Mouse (Mus musculus) thymus, adult 2 months (tissue): ENCODE measurements around the gene Ntan1.

Experiments used
- CTCF ChIP-seq: fragments of 200-500 bp; IDR thresholded peaks from 2 replicates; pipeline ENCODE4 v1.5.1; 2012; ENCODE audit warnings: mild to moderate bottlenecking, control low read depth, low read length, moderate library complexity, borderline replicate concordance; ENCODE audit not compliant: control insufficient read depth, poor library complexity, insufficient read depth; ENCODE audit errors: extremely low read depth
- POLR2A ChIP-seq: fragments of 200-500 bp; IDR thresholded peaks from 2 replicates; pipeline ENCODE4 v1.6.1; 2012; ENCODE audit warnings: mild to moderate bottlenecking, low read length, control low read depth, moderate library complexity; ENCODE audit not compliant: control insufficient read depth, poor library complexity, insufficient read depth; ENCODE audit errors: extremely low read depth

- TF ChIP-seq CTCF (0 out of 2 replicates have a peak, but pooled peaks have one; percentile 16), POLR2A (peak; percentile 86)
Measured at GRCm38 (mm10) chr16:13780353-13781036, 38.1 kb upstream of the Ntan1 start, which contains the start of gene Rrn3.
